Mouse (Mus musculus) naive thymus-derived CD4-positive, alpha-beta T cell, adult 5 months (primary cell): ENCODE results near the gene Hmgxb4. TPM values are rescaled to one million over a fixed set of nuclear protein-coding genes. Genes with fewer than 3 reads are reported as not detected.

ENCODE experiments used
- polyA plus RNA-seq: library from polyadenylated mRNA; unstranded; fragments of 100-300 nt; shearing (Covaris generic); gene quantifications from one replicate; pipeline ENCODE4 v1.2.1, GENCODE M21; 2017

Gene Hmgxb4
- 13.3 TPM for polyA plus RNA-seq

DNA sequence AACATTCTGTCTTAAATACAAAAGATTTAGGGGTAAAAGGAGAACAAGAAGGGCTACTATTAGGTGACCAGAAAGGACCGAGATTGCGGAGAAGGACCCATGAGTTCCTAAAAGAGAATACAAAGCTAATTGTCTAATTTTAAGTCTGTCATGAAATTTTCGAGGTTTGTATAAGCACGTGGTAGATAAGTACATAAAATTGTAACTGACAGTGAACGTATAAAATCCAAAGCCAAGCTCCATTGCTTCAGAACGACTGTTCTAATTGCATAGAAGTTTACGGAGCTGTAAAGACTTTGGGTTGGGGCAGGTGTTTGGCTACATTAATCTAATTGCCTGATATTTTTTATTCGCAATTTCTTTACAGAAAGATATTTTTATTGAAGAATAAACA is at the start of gene Hmgxb4:
TSS of gene Hmgxb4 (plus strand) at position 276 of the 394 bp plus-strand sequence.

DNA sequence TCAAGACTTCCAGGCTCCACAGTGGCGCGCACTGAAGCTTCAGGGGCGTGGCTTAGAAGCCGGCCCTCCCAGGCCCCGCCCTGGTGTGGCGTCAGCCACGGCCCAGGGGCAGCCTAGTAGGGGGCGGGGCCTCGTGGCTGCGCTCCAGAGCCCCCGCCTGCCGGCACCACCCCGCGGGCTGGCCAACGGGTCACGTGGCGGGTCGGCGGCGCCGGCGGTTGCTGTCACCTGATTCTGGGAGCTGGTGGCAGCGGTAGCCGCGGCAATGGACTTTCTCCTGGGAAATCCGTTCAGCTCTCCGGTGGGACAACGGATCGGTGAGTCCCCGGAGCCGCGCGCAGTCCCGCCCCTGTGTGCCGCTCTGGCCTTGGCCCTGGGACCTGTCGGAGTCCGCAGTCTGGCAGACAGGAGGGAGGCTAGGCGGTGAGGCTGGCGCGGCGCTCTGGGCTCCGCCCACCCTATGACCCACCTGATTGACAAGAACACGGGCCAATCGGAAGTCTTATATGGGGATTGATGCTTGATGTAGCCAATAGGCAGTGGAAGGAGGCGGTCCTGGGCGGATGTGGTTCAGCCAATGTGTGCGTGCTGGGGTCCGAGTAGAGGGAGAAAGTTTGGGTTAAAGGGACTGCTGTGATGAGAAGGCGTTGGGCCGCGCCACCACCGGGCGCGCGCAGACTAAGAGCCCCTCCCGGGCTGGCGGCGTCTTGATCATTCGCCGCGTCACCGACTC is 40.5 kb downstream of the Hmgxb4 start, which contains the start of gene Tom1:
TSS of gene Tom1 (plus strand) at position 195 of the 733 bp plus-strand sequence.

Other genes with a start within 250 kb of the Hmgxb4 start
- gene Isx, start 120.2 kb upstream of the Hmgxb4 start, polyA plus RNA-seq: not detected
- 21.6 TPM for gene Tom1, start 40.3 kb downstream of the Hmgxb4 start, polyA plus RNA-seq
- gene Hmox1, start 100.3 kb downstream of the Hmgxb4 start, polyA plus RNA-seq: 0.66 TPM
- gene Mcm5, start 116.2 kb downstream of the Hmgxb4 start, polyA plus RNA-seq: 34.0 TPM
- gene Rasd2, start 220.6 kb downstream of the Hmgxb4 start, polyA plus RNA-seq: not detected